Mouse (Mus musculus): Measurements from ENCODE around the gene Pgm1.

GRCm38 (mm10) chr4:99946516-99946915 lies 17.3 kb downstream of the Pgm1 start:
- TF ChIP-seq CTCF (conservative IDR thresholded peaks at IDR 0.05; ENCODE audit: low read length) (no peak), POU5F1 (IDR thresholded peaks at IDR 0.05; ENCODE audit: borderline replicate concordance, low read length) (no peak)

All from E14TG2a.4 (cell line).